Mouse (Mus musculus) ES-E14 (cell line): ENCODE measurements around the gene Utrn.

Source experiments
- CHD2 ChIP-seq: IDR thresholded peaks from 2 replicates; pipeline ENCODE4 v1.6.1; 2014; ENCODE audit warnings: mild to moderate bottlenecking, low read depth, low read length, inconsistent platforms
- MAFK ChIP-seq: IDR thresholded peaks from 2 replicates; pipeline ENCODE4 v1.6.1; 2014; ENCODE audit warnings: mild to moderate bottlenecking, low read depth, low read length, inconsistent platforms; ENCODE audit not compliant: insufficient read depth
- ZC3H11A ChIP-seq: IDR thresholded peaks from 2 replicates; pipeline ENCODE4 v1.6.1; 2012; ENCODE audit warnings: low read depth, mild to moderate bottlenecking, inconsistent platforms, low read length, borderline replicate concordance
- ZNF384 ChIP-seq: IDR thresholded peaks from 2 replicates; pipeline ENCODE4 v1.6.1; 2012; ENCODE audit warnings: low read depth, low read length, inconsistent platforms

DNA sequence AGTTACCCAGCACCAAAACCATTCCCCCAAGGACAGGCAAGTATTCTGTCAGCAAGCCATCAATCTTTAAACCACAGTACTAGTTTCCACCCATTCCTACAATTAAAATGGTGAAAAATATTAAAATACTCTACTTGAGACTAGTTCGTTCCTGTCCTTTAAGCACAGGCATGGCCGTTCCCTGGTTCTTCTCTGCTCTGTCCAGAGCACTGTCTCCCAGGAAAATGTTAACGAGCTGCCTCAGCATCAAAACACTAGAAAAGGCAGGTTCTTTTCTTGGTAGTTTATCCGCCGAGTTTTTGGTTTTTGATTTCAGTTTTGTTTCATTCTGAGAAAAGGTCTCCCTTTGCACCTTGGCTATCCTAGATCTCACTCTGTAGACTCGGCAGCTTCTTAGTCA lies 115.0 kb downstream of the Utrn start:
- TF ChIP-seq CHD2 (no peak), ZC3H11A (no peak), ZNF384 (no peak), MAFK (no peak)
